Mouse (Mus musculus) Muller cell, postnatal 12 days (primary cell): Measurements from ENCODE around the gene Fam129a.

Source experiments
- DNase-seq: peaks from one replicate; pipeline ENCODE4 v3.0.0-alpha.2; 2015; ENCODE audit errors: inconsistent ontology term

Gene Fam129a

GRCm38 (mm10) chr1:151664837-151665431 is 93.9 kb downstream of the Fam129a start:
- no peak for DNase-seq

- DNase-seq: no peak
Observed at GRCm38 (mm10) chr1:151667351-151668074, 96.5 kb downstream of the Fam129a start.

GRCm38 (mm10) chr1:151670006-151670591 is 99.1 kb downstream of the Fam129a start:
- DNase-seq: no peak

GRCm38 (mm10) chr1:151675684-151676083 is 104.7 kb downstream of the Fam129a start:
- DNase-seq: no peak

- no peak for DNase-seq
Observed at GRCm38 (mm10) chr1:151677185-151677809, 106.3 kb downstream of the Fam129a start.

GRCm38 (mm10) chr1:151677975-151678374 is 107.0 kb downstream of the Fam129a start:
- DNase-seq: peak; percentile 93

GRCm38 (mm10) chr1:151679153-151679552 is 108.2 kb downstream of the Fam129a start:
- no peak for DNase-seq

- peak; percentile 80 for DNase-seq
Observed at GRCm38 (mm10) chr1:151679883-151680613, 109.1 kb downstream of the Fam129a start.

- DNase-seq: no peak
Observed at GRCm38 (mm10) chr1:151680971-151681370, 110.0 kb downstream of the Fam129a start.

GRCm38 (mm10) chr1:151682896-151683295 is 111.9 kb downstream of the Fam129a start:
- no peak for DNase-seq

- DNase-seq: no peak
Observed at GRCm38 (mm10) chr1:151684451-151684892, 113.5 kb downstream of the Fam129a start.

GRCm38 (mm10) chr1:151684978-151685377 is 114.0 kb downstream of the Fam129a start:
- no peak for DNase-seq

GRCm38 (mm10) chr1:151685666-151686309 is 114.8 kb downstream of the Fam129a start:
- no peak for DNase-seq

GRCm38 (mm10) chr1:151686696-151687095 is 115.7 kb downstream of the Fam129a start:
- no peak for DNase-seq

- DNase-seq: peak; percentile 78
Observed at GRCm38 (mm10) chr1:151689032-151689431, 118.0 kb downstream of the Fam129a start.

- no peak for DNase-seq
Observed at GRCm38 (mm10) chr1:151689561-151689960, 118.6 kb downstream of the Fam129a start.

GRCm38 (mm10) chr1:151690061-151690460 is 119.1 kb downstream of the Fam129a start:
- no peak for DNase-seq

GRCm38 (mm10) chr1:151690583-151691193 is 119.7 kb downstream of the Fam129a start:
- DNase-seq: peak; percentile 50

- peak; percentile 73 for DNase-seq
Observed at GRCm38 (mm10) chr1:151692867-151693266, 121.9 kb downstream of the Fam129a start.

GRCm38 (mm10) chr1:151696751-151697150 is 125.8 kb downstream of the Fam129a start:
- DNase-seq: no peak
